Mouse (Mus musculus) heart, adult 10 weeks (tissue): ENCODE measurements around the gene Olfr616. TPM values are rescaled to one million over a fixed set of nuclear protein-coding genes. Genes with fewer than 3 reads are reported as not detected.

Experiments
- polyA plus RNA-seq: library from polyadenylated mRNA; stranded (reverse); fragments of 350-450 nt; fragmentation: Illumina TruSeq; extraction: RNeasy Lipid Tissue Mini Kit (QIAGEN cat#74804); gene quantifications from one replicate; pipeline ENCODE4 v1.2.3, GENCODE M21; 2014; ENCODE audit warnings: low read depth, low replicate concordance

Gene Olfr616
- polyA plus RNA-seq: not detected

GRCm38 (mm10) chr7:103569043-103569442 is at the start of gene Olfr616:
Gene Olfr616, minus strand, starts transcription at chr7:103569143.

GRCm38 (mm10) chr7:103612434-103612833 is 43.5 kb upstream of the Olfr616 start, which contains the start of gene Olfr620:
Gene Olfr620, minus strand, starts transcription at chr7:103612534.

GRCm38 (mm10) chr7:103600275-103600674 is 31.3 kb upstream of the Olfr616 start, which contains the start of gene Olfr619:
Gene Olfr619, plus strand, starts transcription at chr7:103600575.

GRCm38 (mm10) chr7:103589803-103590202 is 20.9 kb upstream of the Olfr616 start, which contains the start of gene Olfr618:
Gene Olfr618, plus strand, starts transcription at chr7:103590103.

GRCm38 (mm10) chr7:103572761-103573160 is 3.8 kb upstream of the Olfr616 start, which contains the start of gene Olfr617:
Gene Olfr617, plus strand, starts transcription at chr7:103573061.

GRCm38 (mm10) chr7:103555779-103556178 is 13.2 kb downstream of the Olfr616 start, which contains the start of gene Olfr615:
Gene Olfr615, plus strand, starts transcription at chr7:103556079.

GRCm38 (mm10) chr7:103547774-103548173 is 21.2 kb downstream of the Olfr616 start, which contains the start of gene Olfr613:
Gene Olfr613, plus strand, starts transcription at chr7:103548074.

GRCm38 (mm10) chr7:103542617-103543016 is 26.3 kb downstream of the Olfr616 start, which contains the start of gene Olfr612:
Gene Olfr612, minus strand, starts transcription at chr7:103542717.

GRCm38 (mm10) chr7:103520746-103521145 is 48.2 kb downstream of the Olfr616 start, which contains the start of gene Olfr611:
Gene Olfr611, minus strand, starts transcription at chr7:103520846.

Other genes starting within 250 kb of the Olfr616 start
- gene Olfr598, start 245.6 kb downstream of the Olfr616 start, polyA plus RNA-seq: not detected
- gene Olfr599, start 233.2 kb downstream of the Olfr616 start, polyA plus RNA-seq: not detected
- gene Olfr600, start 219.5 kb downstream of the Olfr616 start, polyA plus RNA-seq: not detected
- not detected for gene Olfr601, start 206.5 kb downstream of the Olfr616 start, polyA plus RNA-seq
- gene Olfr603, start 183.0 kb downstream of the Olfr616 start, polyA plus RNA-seq: not detected
- gene Usp17lc, start 154.1 kb downstream of the Olfr616 start, polyA plus RNA-seq: not detected
- gene Olfr605, start 123.7 kb downstream of the Olfr616 start, polyA plus RNA-seq: not detected
- not detected for gene Olfr606, start 120.1 kb downstream of the Olfr616 start, polyA plus RNA-seq
- not detected for gene Olfr607, start 105.0 kb downstream of the Olfr616 start, polyA plus RNA-seq
- gene Olfr608, start 99.3 kb downstream of the Olfr616 start, polyA plus RNA-seq: not detected
- gene Olfr609, start 71.1 kb downstream of the Olfr616 start, polyA plus RNA-seq: not detected
- gene Olfr610, start 57.0 kb downstream of the Olfr616 start, polyA plus RNA-seq: not detected
- gene Olfr611, start 48.3 kb downstream of the Olfr616 start, polyA plus RNA-seq: not detected
- not detected for gene Olfr612, start 26.4 kb downstream of the Olfr616 start, polyA plus RNA-seq
- gene Olfr613, start 21.1 kb downstream of the Olfr616 start, polyA plus RNA-seq: not detected
- gene Olfr615, start 13.1 kb downstream of the Olfr616 start, polyA plus RNA-seq: not detected
- gene Olfr617, start 3.9 kb upstream of the Olfr616 start, polyA plus RNA-seq: not detected
- not detected for gene Olfr618, start 21.0 kb upstream of the Olfr616 start, polyA plus RNA-seq
- gene Olfr619, start 31.4 kb upstream of the Olfr616 start, polyA plus RNA-seq: not detected
- not detected for gene Olfr620, start 43.4 kb upstream of the Olfr616 start, polyA plus RNA-seq
- not detected for gene Olfr622, start 73.6 kb upstream of the Olfr616 start, polyA plus RNA-seq
- not detected for gene Olfr623, start 94.6 kb upstream of the Olfr616 start, polyA plus RNA-seq
- not detected for gene Olfr624, start 102.0 kb upstream of the Olfr616 start, polyA plus RNA-seq
- gene Olfr625-ps1, start 113.6 kb upstream of the Olfr616 start, polyA plus RNA-seq: not detected
- not detected for gene Olfr243, start 145.5 kb upstream of the Olfr616 start, polyA plus RNA-seq
- not detected for gene Olfr628, start 161.2 kb upstream of the Olfr616 start, polyA plus RNA-seq
- gene Olfr629, start 175.8 kb upstream of the Olfr616 start, polyA plus RNA-seq: not detected
- gene Olfr630, start 188.2 kb upstream of the Olfr616 start, polyA plus RNA-seq: not detected
- not detected for gene Olfr69, start 202.5 kb upstream of the Olfr616 start, polyA plus RNA-seq
- not detected for gene Olfr68, start 210.6 kb upstream of the Olfr616 start, polyA plus RNA-seq
- gene Olfr67, start 222.7 kb upstream of the Olfr616 start, polyA plus RNA-seq: not detected
- gene Hbb-bt, start 244.9 kb upstream of the Olfr616 start, polyA plus RNA-seq: 792 TPM